Mouse (Mus musculus): ENCODE measurements at regions not wholly inside any gene's neighbourhood (a gene's known extent, or its start where the extent isn't known, plus 50 kb on each side); places are given as distances from the start of the nearest gene placed in this dataset.

GRCm38 (mm10) chr9:113026904-113027193 is 681.2 kb downstream of the Pdcd6ip start:
- H3K27ac ChIP-seq (ENCODE audit: insufficient read depth, low read depth, low read length) = no peak overlapping the region
- no peak overlapping the region for H3K4me3 ChIP-seq (ENCODE audit: insufficient read depth, low read depth, low read length)
- DNase-seq = no peak
- WGBS = 86% methylated on average over 4 of the region's 4 CpGs
- H3K36me3 ChIP-seq (ENCODE audit: control insufficient read depth, insufficient read depth, low read length) = no peaks in the 10 kb centered on the region
- TF ChIP-seq POLR2A (IDR thresholded peaks at IDR 0.05; ENCODE audit: low read depth, low read length) (no peak), CTCF (conservative IDR thresholded peaks at IDR 0.05; ENCODE audit: insufficient read depth, insufficient read length, low read depth, low read length) (no peak)
- no peaks in the 10 kb centered on the region for H3K4me1 ChIP-seq (ENCODE audit: control insufficient read depth, insufficient read depth, low read length)
- no peaks in the 10 kb centered on the region for H3K27me3 ChIP-seq (replicated peaks; ENCODE audit: control insufficient read depth, insufficient read depth, low read length)

GRCm38 (mm10) chr9:113026096-113026903 is 681.8 kb downstream of the Pdcd6ip start:
- Histone ChIP-seq H3K27ac (ENCODE audit: insufficient read depth, low read depth, low read length) (no peak overlapping the region), H3K4me1 (ENCODE audit: control insufficient read depth, insufficient read depth, low read length) (no peaks in the 10 kb centered on the region), H3K4me3 (ENCODE audit: insufficient read depth, low read depth, low read length) (no peak overlapping the region), H3K27me3 (replicated peaks; ENCODE audit: control insufficient read depth, insufficient read depth, low read length) (no peaks in the 10 kb centered on the region), H3K36me3 (ENCODE audit: control insufficient read depth, insufficient read depth, low read length) (no peaks in the 10 kb centered on the region)
- WGBS = 68% methylated on average over 4 of the region's 4 CpGs
- TF ChIP-seq POLR2A (IDR thresholded peaks at IDR 0.05; ENCODE audit: low read depth, low read length) = no peak
- no peak for TF ChIP-seq CTCF (conservative IDR thresholded peaks at IDR 0.05; ENCODE audit: insufficient read depth, insufficient read length, low read depth, low read length)
- no peak for DNase-seq

GRCm38 (mm10) chr9:113021866-113022645 is 686.0 kb downstream of the Pdcd6ip start:
- H3K36me3 ChIP-seq (ENCODE audit: control insufficient read depth, insufficient read depth, low read length) = no peaks in the 10 kb centered on the region
- H3K4me3 ChIP-seq (ENCODE audit: insufficient read depth, low read depth, low read length) = no peak overlapping the region
- DNase-seq = no peak
- 88% methylated on average over 6 of the region's 6 CpGs for WGBS
- H3K27me3 ChIP-seq (replicated peaks; ENCODE audit: control insufficient read depth, insufficient read depth, low read length) = no peaks in the 10 kb centered on the region
- no peaks in the 10 kb centered on the region for H3K4me1 ChIP-seq (ENCODE audit: control insufficient read depth, insufficient read depth, low read length)
- no peak overlapping the region for H3K27ac ChIP-seq (ENCODE audit: insufficient read depth, low read depth, low read length)
- TF ChIP-seq CTCF (conservative IDR thresholded peaks at IDR 0.05; ENCODE audit: insufficient read depth, insufficient read length, low read depth, low read length) (no peak), POLR2A (IDR thresholded peaks at IDR 0.05; ENCODE audit: low read depth, low read length) (no peak)

GRCm38 (mm10) chr9:113019576-113019975 is 688.5 kb downstream of the Pdcd6ip start:
- no peak overlapping the region for H3K27ac ChIP-seq (ENCODE audit: insufficient read depth, low read depth, low read length)
- WGBS = 14% methylated on average over 6 of the region's 6 CpGs
- no peak overlapping the region for H3K4me3 ChIP-seq (ENCODE audit: insufficient read depth, low read depth, low read length)
- no peaks in the 10 kb centered on the region for H3K36me3 ChIP-seq (ENCODE audit: control insufficient read depth, insufficient read depth, low read length)
- DNase-seq = no peak
- H3K27me3 ChIP-seq (replicated peaks; ENCODE audit: control insufficient read depth, insufficient read depth, low read length) = no peaks in the 10 kb centered on the region
- H3K4me1 ChIP-seq (ENCODE audit: control insufficient read depth, insufficient read depth, low read length) = no peaks in the 10 kb centered on the region
- TF ChIP-seq POLR2A (IDR thresholded peaks at IDR 0.05; ENCODE audit: low read depth, low read length) = no peak
- TF ChIP-seq CTCF (conservative IDR thresholded peaks at IDR 0.05; ENCODE audit: insufficient read depth, insufficient read length, low read depth, low read length) = no peak

- WGBS = 77% methylated on average over 4 of the region's 4 CpGs
- H3K36me3 ChIP-seq (ENCODE audit: control insufficient read depth, insufficient read depth, low read length) = no peaks in the 10 kb centered on the region
- no peak for DNase-seq
- TF ChIP-seq POLR2A (IDR thresholded peaks at IDR 0.05; ENCODE audit: low read depth, low read length) (no peak), CTCF (conservative IDR thresholded peaks at IDR 0.05; ENCODE audit: insufficient read depth, insufficient read length, low read depth, low read length) (no peak)
- H3K27me3 ChIP-seq (replicated peaks; ENCODE audit: control insufficient read depth, insufficient read depth, low read length) = no peaks in the 10 kb centered on the region
- no peak overlapping the region for H3K4me3 ChIP-seq (ENCODE audit: insufficient read depth, low read depth, low read length)
- H3K27ac ChIP-seq (ENCODE audit: insufficient read depth, low read depth, low read length) = no peak overlapping the region
- no peaks in the 10 kb centered on the region for H3K4me1 ChIP-seq (ENCODE audit: control insufficient read depth, insufficient read depth, low read length)
Observed at GRCm38 (mm10) chr9:113008106-113008505, 700.0 kb downstream of the Pdcd6ip start.

- Histone ChIP-seq H3K4me1 (ENCODE audit: control insufficient read depth, insufficient read depth, low read length) (no peaks in the 10 kb centered on the region), H3K4me3 (ENCODE audit: insufficient read depth, low read depth, low read length) (no peak overlapping the region), H3K27ac (ENCODE audit: insufficient read depth, low read depth, low read length) (no peak overlapping the region), H3K27me3 (replicated peaks; ENCODE audit: control insufficient read depth, insufficient read depth, low read length) (no peaks in the 10 kb centered on the region), H3K36me3 (ENCODE audit: control insufficient read depth, insufficient read depth, low read length) (no peaks in the 10 kb centered on the region)
- DNase-seq = no peak
- TF ChIP-seq CTCF (conservative IDR thresholded peaks at IDR 0.05; ENCODE audit: insufficient read depth, insufficient read length, low read depth, low read length) (no peak), POLR2A (IDR thresholded peaks at IDR 0.05; ENCODE audit: low read depth, low read length) (no peak)
- 85% methylated on average over 1 of the region's 1 CpGs for WGBS
Observed at GRCm38 (mm10) chr9:112996204-112996603, 711.9 kb downstream of the Pdcd6ip start.

- TF ChIP-seq CTCF (conservative IDR thresholded peaks at IDR 0.05; ENCODE audit: insufficient read depth, insufficient read length, low read depth, low read length) (no peak), POLR2A (IDR thresholded peaks at IDR 0.05; ENCODE audit: low read depth, low read length) (no peak)
- no peak overlapping the region for H3K4me3 ChIP-seq (ENCODE audit: insufficient read depth, low read depth, low read length)
- WGBS = 83% methylated on average over 4 of the region's 4 CpGs
- no peak for DNase-seq
- H3K27ac ChIP-seq (ENCODE audit: insufficient read depth, low read depth, low read length) = no peak overlapping the region
- no peaks in the 10 kb centered on the region for H3K27me3 ChIP-seq (replicated peaks; ENCODE audit: control insufficient read depth, insufficient read depth, low read length)
- no peaks in the 10 kb centered on the region for H3K4me1 ChIP-seq (ENCODE audit: control insufficient read depth, insufficient read depth, low read length)
- H3K36me3 ChIP-seq (ENCODE audit: control insufficient read depth, insufficient read depth, low read length) = no peaks in the 10 kb centered on the region
Observed at GRCm38 (mm10) chr9:112994774-112995173, 713.3 kb downstream of the Pdcd6ip start.
